ENCODE assay signal across 12 mouse cellular contexts in the genomic region with DNA sequence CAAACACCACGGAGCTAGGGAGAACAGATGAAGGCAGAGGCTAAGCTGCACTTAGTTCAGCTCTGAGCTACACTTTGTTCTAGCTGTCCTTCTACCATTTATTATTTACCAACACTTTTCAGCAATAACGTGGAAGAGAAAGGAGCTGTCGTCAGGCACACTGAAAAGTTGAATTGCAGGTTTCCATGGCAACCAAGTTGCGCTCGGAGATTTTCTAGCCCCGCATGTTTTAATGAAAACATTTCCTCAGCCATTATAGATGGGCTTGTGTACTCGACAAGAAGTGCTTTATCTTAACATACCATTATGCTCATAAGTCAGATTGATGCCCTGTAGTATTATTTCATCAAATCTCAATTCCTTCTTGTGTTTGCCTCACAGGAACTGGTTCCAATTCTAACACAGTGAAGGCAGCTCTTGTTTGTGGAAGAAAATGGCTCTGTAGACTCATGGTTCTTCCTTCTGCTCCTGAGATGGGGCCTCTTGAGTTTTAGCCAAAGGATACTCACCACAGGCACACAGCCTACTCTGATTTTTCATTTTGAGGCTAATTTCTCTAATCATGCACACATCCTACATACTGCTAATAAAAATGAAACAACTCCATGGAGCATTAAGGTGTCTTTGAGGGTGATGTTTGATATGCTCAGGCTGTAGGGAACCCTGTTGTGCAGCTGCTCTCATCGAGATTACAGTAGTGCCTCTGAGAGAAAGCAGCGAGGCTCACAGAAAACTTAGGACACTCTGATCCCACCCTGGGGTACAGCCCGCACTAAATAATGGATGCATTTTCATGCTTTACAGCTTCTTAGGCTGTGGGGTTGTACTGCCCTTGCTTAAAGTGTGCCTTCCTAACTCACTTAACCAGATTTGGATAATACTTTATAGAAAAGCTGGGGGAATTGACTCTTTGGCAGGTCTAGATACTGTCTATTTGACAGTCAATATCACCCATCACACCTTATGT.
DNase-seq lines count a peak whose midpoint lies in the region; ATAC-seq lines count a peak whose summit lies in the region.
"Had no signal": no experiment of that assay in that cellular context is flagged by ENCODE, and none has a peak within 500 bp of the region (broad histone marks: within the 10 kb centered on the region; RNA-seq: fewer than 3 reads in every experiment).

No protein-coding gene starts in this region.

- 0 out of 2 replicates have a peak overlapping the region, but pooled peaks have one; percentile 23 for H3K27ac ChIP-seq in forebrain, embryonic 16.5 days (ENCODE audit: low read length)
- no peak overlapping the region for H3K27ac ChIP-seq in kidney, embryonic 15.5 days
- H3K27ac ChIP-seq: embryonic facial prominence, embryonic 12.5 days; limb, embryonic 13.5 days had no signal

- H3K9ac ChIP-seq in forebrain, embryonic 16.5 days (replicated peaks; ENCODE audit: low read depth, low read length) = no peak overlapping the region
- no peak overlapping the region for H3K9ac ChIP-seq in kidney, embryonic 15.5 days
- H3K9ac ChIP-seq: embryonic facial prominence, embryonic 12.5 days; limb, embryonic 13.5 days had no signal

- H3K4me3 ChIP-seq in forebrain, embryonic 16.5 days (replicated peaks; ENCODE audit: low read length) = no peak overlapping the region
- no peak overlapping the region for H3K4me3 ChIP-seq in kidney, embryonic 15.5 days (replicated peaks)
- H3K4me3 ChIP-seq: embryonic facial prominence, embryonic 12.5 days; limb, embryonic 13.5 days had no signal

- DNase-seq in left cerebral cortex, adult 18-20 months (ENCODE audit: low spot score in 2 of 2) = peak; percentile 18 to 52
- no peak for DNase-seq in left cerebral cortex, adult 8-10 months (ENCODE audit: low spot score in 2 of 2)
- DNase-seq in left cerebral cortex, postnatal 25 days (ENCODE audit: low spot score in 2 of 2) = peak; percentile 41 to 71
- DNase-seq in right cerebral cortex, postnatal 25 days = peak; percentile 36
- no peak for DNase-seq in kidney, postnatal 10 days
- no peak for DNase-seq in heart, adult 11 months
- DNase-seq: heart, postnatal 4 days; kidney, postnatal 36 days had no signal

- no peaks in the 10 kb centered on the region for H3K36me3 ChIP-seq in forebrain, embryonic 16.5 days (ENCODE audit: control insufficient read depth, insufficient read depth)
- H3K36me3 ChIP-seq in kidney, embryonic 15.5 days = no peaks in the 10 kb centered on the region
- H3K36me3 ChIP-seq: embryonic facial prominence, embryonic 12.5 days; limb, embryonic 13.5 days had no signal

- intact Hi-C loops in left cerebral cortex, postnatal 25 days (cut with DNase I) = no loop called here

- peak overlapping the region; percentile 13; the same call in 1 of the 2 replicates for H3K4me2 ChIP-seq in forebrain, embryonic 16.5 days (ENCODE audit: low read length)
- H3K4me2 ChIP-seq in kidney, embryonic 15.5 days = no peak overlapping the region
- H3K4me2 ChIP-seq: embryonic facial prominence, embryonic 12.5 days; limb, embryonic 13.5 days had no signal

- WGBS in forebrain, embryonic 16.5 days = 16% methylated on average over 10 of the region's 10 CpGs
- 59% methylated on average over 10 of the region's 10 CpGs for WGBS in kidney, embryonic 15.5 days

- peaks cover 20% of the 10 kb centered on the region for H3K4me1 ChIP-seq in forebrain, embryonic 16.5 days (replicated peaks; ENCODE audit: control insufficient read depth, insufficient read depth, low read length)
- 0 out of 2 replicates have a peak, but pooled peaks cover 10% of the 10 kb centered on the region for H3K4me1 ChIP-seq in kidney, embryonic 15.5 days
- H3K4me1 ChIP-seq: embryonic facial prominence, embryonic 12.5 days; limb, embryonic 13.5 days had no signal

- no peaks in the 10 kb centered on the region for H3K27me3 ChIP-seq in forebrain, embryonic 16.5 days (replicated peaks; ENCODE audit: control insufficient read depth, insufficient read depth, low read length)
- no peaks in the 10 kb centered on the region for H3K27me3 ChIP-seq in kidney, embryonic 15.5 days
- H3K27me3 ChIP-seq: embryonic facial prominence, embryonic 12.5 days; limb, embryonic 13.5 days had no signal

- peak; percentile 75 for ATAC-seq in forebrain, embryonic 16.5 days
- no peak for ATAC-seq in kidney, embryonic 15.5 days (replicated peaks; ENCODE audit: low FRiP score)

- no peaks in the 10 kb centered on the region for H3K9me3 ChIP-seq in forebrain, embryonic 16.5 days (ENCODE audit: control insufficient read depth, low read length)
- H3K9me3 ChIP-seq in kidney, embryonic 15.5 days (replicated peaks) = no peaks in the 10 kb centered on the region
- H3K9me3 ChIP-seq: embryonic facial prominence, embryonic 12.5 days; limb, embryonic 13.5 days had no signal

Comparison
In these comparisons a context has a peak if more than half of its experiments do, and no peak if none do; other contexts are left out.
1. DNase-seq: peak in left cerebral cortex, adult 18-20 months (2 of 2), left cerebral cortex, postnatal 25 days (2 of 2) and right cerebral cortex, postnatal 25 days (single experiment); none in left cerebral cortex, adult 8-10 months (0 of 2), kidney, postnatal 10 days (single experiment) and heart, adult 11 months (single experiment).